Comparison of ENCODE assay signal across 25 mouse cellular contexts in genomic region chr5:122920557-122920956, GRCm38 (mm10).
"Had no signal": no experiment of that assay in that cellular context is flagged by ENCODE, and none has a peak within 500 bp of the region (broad histone marks: within the 10 kb centered on the region; RNA-seq: fewer than 3 reads in every experiment).

No protein-coding gene starts in this region.

- DNase-seq: gastrocnemius, postnatal 14 days; gastrocnemius, postnatal 36 days; heart, adult 11 months; heart, adult 2 months; heart, postnatal 14 days; heart, postnatal 36 days; kidney, adult 18-20 months; kidney, adult 8-10 months; kidney, postnatal 10 days; kidney, postnatal 25 days; kidney, postnatal 4 days; liver had no signal

- H3K4me3 ChIP-seq: heart, adult 2 months; heart, embryonic 13.5 days; heart, embryonic 15.5 days; intestine, embryonic 15.5 days; layer of hippocampus, adult 2 months; left cerebral cortex, adult 2 months; limb, embryonic 10.5 days; limb, embryonic 12.5 days had no signal

- ATAC-seq: hindbrain, embryonic 16.5 days; inflammation-experienced regulatory T-cells, adult 6 months; intestine, embryonic 15.5 days; intestine, postnatal 0 days had no signal

- H3K9me3 ChIP-seq: heart, embryonic 13.5 days; heart, embryonic 15.5 days; intestine, embryonic 15.5 days; limb, embryonic 10.5 days; limb, embryonic 12.5 days had no signal

- H3K27me3 ChIP-seq: heart, embryonic 13.5 days; heart, embryonic 15.5 days; intestine, embryonic 15.5 days; limb, embryonic 12.5 days had no signal

- H3K4me1 ChIP-seq: intestine, embryonic 15.5 days had no signal

- H3K36me3 ChIP-seq: heart, embryonic 13.5 days; heart, embryonic 15.5 days; intestine, embryonic 15.5 days; limb, embryonic 12.5 days had no signal

- H3K9ac ChIP-seq: heart, embryonic 13.5 days; heart, embryonic 15.5 days; hindbrain, embryonic 14.5 days; intestine, embryonic 15.5 days; limb, embryonic 12.5 days had no signal

- H3K27ac ChIP-seq: heart, adult 2 months; heart, embryonic 13.5 days; heart, embryonic 15.5 days; hindbrain, embryonic 14.5 days; intestine, embryonic 15.5 days; layer of hippocampus, adult 2 months; left cerebral cortex, adult 2 months; limb, embryonic 10.5 days; limb, embryonic 12.5 days had no signal

- H3K4me2 ChIP-seq: heart, embryonic 11.5 days; heart, embryonic 13.5 days; heart, embryonic 15.5 days; hindbrain, embryonic 14.5 days; intestine, embryonic 15.5 days; limb, embryonic 12.5 days; liver, embryonic 11.5 days had no signal
